Mouse (Mus musculus) lung, postnatal 0 days (tissue): ENCODE measurements around the gene Srsf9.

Source experiments
- CTCF ChIP-seq: IDR thresholded peaks from 2 replicates; pipeline ENCODE4 v1.5.1; 2016; ENCODE audit warnings: antibody characterized with exemption, mild to moderate bottlenecking
- EP300 ChIP-seq: IDR thresholded peaks from 2 replicates; pipeline ENCODE4 v1.6.1; 2016; ENCODE audit warnings: antibody characterized with exemption, mild to moderate bottlenecking, control low read depth

DNA sequence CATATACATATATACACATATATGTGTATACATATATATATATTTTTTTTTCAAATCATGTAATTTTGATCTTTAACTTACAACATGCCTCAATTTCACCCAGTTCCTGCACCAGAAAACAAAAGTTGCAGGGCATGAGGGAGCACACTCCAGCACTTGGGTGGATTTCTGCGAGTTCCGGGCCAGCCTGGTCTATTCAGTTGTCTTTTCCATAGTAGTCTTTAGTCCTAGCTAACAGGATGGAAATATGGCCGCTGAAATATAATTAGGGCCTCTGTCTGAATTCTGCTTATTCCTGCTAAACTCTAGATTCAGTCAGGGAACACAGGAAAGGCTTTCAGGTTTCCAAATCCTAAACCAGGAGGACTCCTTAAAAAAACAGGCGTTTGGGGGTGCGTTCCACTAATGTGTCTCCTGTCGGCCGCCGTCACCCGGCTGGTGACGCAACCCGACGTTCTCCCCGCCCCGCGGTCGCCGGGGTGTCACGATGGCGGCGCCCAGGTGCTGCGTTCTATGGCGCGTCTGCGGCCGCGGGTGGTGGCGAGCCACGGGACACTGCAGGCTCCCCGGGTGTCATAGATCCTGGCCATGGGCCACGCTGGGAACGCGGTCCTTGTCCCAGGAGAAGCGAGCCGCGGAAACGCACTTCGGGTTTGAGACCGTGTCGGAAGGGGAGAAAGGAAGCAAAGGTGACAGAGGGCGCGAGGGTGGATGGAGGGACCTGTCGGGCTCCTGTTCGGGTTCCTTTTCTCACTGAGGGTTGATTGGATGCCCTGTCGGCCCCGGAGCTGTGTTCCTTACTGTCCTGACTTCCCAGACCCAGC, 47.5 kb upstream of the Srsf9 start, which contains the start of gene Coq5:
- no peak for TF ChIP-seq CTCF
- no peak for TF ChIP-seq EP300
